Mouse (Mus musculus) midbrain, embryonic 12.5 days (tissue): ENCODE measurements around the gene Gpnmb. TPM values are rescaled to one million over a fixed set of nuclear protein-coding genes. Genes with fewer than 3 reads are reported as not detected.

Source experiments
- ATAC-seq: fragments of 200-750 bp; cut with Nextera tagmentation; 2 replicates; pipeline ENCODE4 v1.8.0; 2017; ENCODE audit warnings: low read depth, moderate TSS enrichment, moderate library complexity; ENCODE audit not compliant: low FRiP score
- H3K27ac ChIP-seq: fragments of 300-500 bp; sonication (generic); replicated peaks from 2 replicates; pipeline ENCODE4 v1.5.1; 2016; ENCODE audit warnings: mild to moderate bottlenecking
- H3K27me3 ChIP-seq: fragments of 300-500 bp; sonication (generic); 2 replicates; pipeline ENCODE4 v1.6.1; 2016; ENCODE audit warnings: mild to moderate bottlenecking
- H3K36me3 ChIP-seq: fragments of 300-500 bp; sonication (generic); 2 replicates; pipeline ENCODE4 v1.6.1; 2016
- H3K4me1 ChIP-seq: fragments of 300-500 bp; sonication (generic); 2 replicates; pipeline ENCODE4 v1.6.1; 2016
- H3K4me2 ChIP-seq: fragments of 300-500 bp; sonication (generic); replicated peaks from 2 replicates; pipeline ENCODE4 v1.6.1; 2016; ENCODE audit warnings: mild to moderate bottlenecking, moderate library complexity
- H3K4me3 ChIP-seq: fragments of 300-500 bp; sonication (generic); 2 replicates; pipeline ENCODE4 v1.5.1; 2016; ENCODE audit warnings: mild to moderate bottlenecking
- H3K9ac ChIP-seq: fragments of 300-500 bp; sonication (generic); replicated peaks from 2 replicates; pipeline ENCODE4 v1.6.1; 2016; ENCODE audit warnings: mild to moderate bottlenecking, moderate library complexity
- H3K9me3 ChIP-seq: fragments of 300-500 bp; sonication (generic); 2 replicates; pipeline ENCODE4 v1.6.1; 2016; ENCODE audit warnings: mild to moderate bottlenecking
- WGBS: fragments of 180-500 bp; shearing (Covaris S2); methylation state at CpG from one replicate; pipeline ENCODE4 v1.1.7; 2016; 5-methylcytosine and 5-hydroxymethylcytosine counted together
- polyA plus RNA-seq: library from polyadenylated mRNA; unstranded; fragments of >200 nt; fragmentation: Nextera tagmentation; extraction: Ambion mirVana; gene quantifications from 2 replicates; pipeline ENCODE4 v1.2.1, GENCODE M21; 2016

The Gpnmb gene
- polyA plus RNA-seq, 1 experiment from 2014 or later, result 0.20 TPM

GRCm38 (mm10) chr6:49106746-49107500 lies 70.6 kb downstream of the Gpnmb start:
- no peak overlapping the region for H3K4me2 ChIP-seq
- no peak for ATAC-seq
- H3K9ac ChIP-seq, result no peak overlapping the region
- H3K4me3 ChIP-seq, result no peak overlapping the region
- H3K27ac ChIP-seq, result no peak overlapping the region
- H3K27me3 ChIP-seq, result no peaks in the 10 kb centered on the region
- H3K4me1 ChIP-seq, result 0 out of 2 replicates have a peak, but pooled peaks cover 2% of the 10 kb centered on the region
- no peaks in the 10 kb centered on the region for H3K9me3 ChIP-seq
- H3K36me3 ChIP-seq, result peaks cover 76% of the 10 kb centered on the region
- WGBS, result 94% methylated on average over 15 of the region's 15 CpGs

GRCm38 (mm10) chr6:49109196-49109595 lies 72.8 kb downstream of the Gpnmb start:
- Histone ChIP-seq H3K9me3 (no peaks in the 10 kb centered on the region), H3K4me3 (no peak overlapping the region), H3K4me1 (0 out of 2 replicates have a peak, but pooled peaks cover 2% of the 10 kb centered on the region), H3K27ac (no peak overlapping the region), H3K27me3 (no peaks in the 10 kb centered on the region), H3K36me3 (peaks cover 60% of the 10 kb centered on the region), H3K9ac (no peak overlapping the region), H3K4me2 (no peak overlapping the region)
- 85% methylated on average over 2 of the region's 2 CpGs for WGBS
- no peak for ATAC-seq

DNA sequence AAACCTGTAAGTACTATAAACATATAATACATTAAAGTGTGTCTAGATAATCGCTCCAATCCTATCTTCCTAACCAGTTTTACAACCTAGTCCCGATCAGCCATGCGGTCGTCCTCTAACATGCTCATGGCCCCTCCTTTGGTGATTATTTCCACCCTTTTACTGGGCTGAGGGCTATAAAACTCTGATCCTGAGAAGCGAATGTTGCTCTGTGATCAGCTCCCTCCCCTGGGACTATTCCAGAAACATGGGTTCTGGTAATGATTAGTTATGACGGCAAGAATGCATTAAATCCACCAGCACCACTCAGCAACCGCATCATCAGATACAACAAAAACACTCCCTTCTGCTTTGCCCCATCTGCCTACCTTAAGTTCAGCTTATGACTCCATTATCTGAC lies 77.5 kb downstream of the Gpnmb start:
- Histone ChIP-seq H3K27ac (no peak overlapping the region), H3K36me3 (peaks cover 39% of the 10 kb centered on the region), H3K9me3 (no peaks in the 10 kb centered on the region), H3K4me3 (no peak overlapping the region), H3K9ac (no peak overlapping the region), H3K27me3 (no peaks in the 10 kb centered on the region), H3K4me2 (no peak overlapping the region), H3K4me1 (0 out of 2 replicates have a peak, but pooled peaks cover 2% of the 10 kb centered on the region)
- 92% methylated on average over 7 of the region's 7 CpGs for WGBS
- no peak for ATAC-seq

- H3K27me3 ChIP-seq, result no peaks in the 10 kb centered on the region
- ATAC-seq, result no peak
- no peak overlapping the region for H3K9ac ChIP-seq
- 97% methylated on average over 6 of the region's 6 CpGs for WGBS
- H3K4me1 ChIP-seq, result peaks cover 3% of the 10 kb centered on the region; the same call in 1 of the 2 replicates
- no peak overlapping the region for H3K4me2 ChIP-seq
- no peaks in the 10 kb centered on the region for H3K9me3 ChIP-seq
- H3K27ac ChIP-seq, result no peak overlapping the region
- no peak overlapping the region for H3K4me3 ChIP-seq
- H3K36me3 ChIP-seq, result peaks cover 33% of the 10 kb centered on the region
Observed at GRCm38 (mm10) chr6:49114457-49114856, 78.1 kb downstream of the Gpnmb start.

GRCm38 (mm10) chr6:49115550-49115949 lies 79.2 kb downstream of the Gpnmb start:
- peaks cover 34% of the 10 kb centered on the region for H3K36me3 ChIP-seq
- H3K9ac ChIP-seq, result no peak overlapping the region
- no peak for ATAC-seq
- H3K27ac ChIP-seq, result no peak overlapping the region
- no peaks in the 10 kb centered on the region for H3K9me3 ChIP-seq
- peaks cover 7% of the 10 kb centered on the region; the same call in 1 of the 2 replicates for H3K4me1 ChIP-seq
- no peak overlapping the region for H3K4me3 ChIP-seq
- H3K4me2 ChIP-seq, result no peak overlapping the region
- no peaks in the 10 kb centered on the region for H3K27me3 ChIP-seq
- 86% methylated on average over 5 of the region's 5 CpGs for WGBS

GRCm38 (mm10) chr6:49116241-49116640 lies 79.9 kb downstream of the Gpnmb start:
- Histone ChIP-seq H3K4me3 (no peak overlapping the region), H3K27ac (no peak overlapping the region), H3K9ac (0 out of 2 replicates have a peak overlapping the region, but pooled peaks have one; percentile 15), H3K4me1 (peaks cover 5% of the 10 kb centered on the region; the same call in 1 of the 2 replicates), H3K27me3 (no peaks in the 10 kb centered on the region), H3K9me3 (no peaks in the 10 kb centered on the region), H3K36me3 (peaks cover 38% of the 10 kb centered on the region), H3K4me2 (no peak overlapping the region)
- ATAC-seq, result no peak
- over 99% methylated on average over 8 of the region's 8 CpGs for WGBS

GRCm38 (mm10) chr6:49118446-49118845 lies 82.1 kb downstream of the Gpnmb start:
- Histone ChIP-seq H3K36me3 (peaks cover 48% of the 10 kb centered on the region), H3K9me3 (no peaks in the 10 kb centered on the region), H3K4me3 (no peak overlapping the region), H3K4me1 (peaks cover 5% of the 10 kb centered on the region; the same call in 1 of the 2 replicates), H3K27me3 (no peaks in the 10 kb centered on the region), H3K9ac (no peak overlapping the region), H3K27ac (no peak overlapping the region), H3K4me2 (no peak overlapping the region)
- 85% methylated on average over 8 of the region's 8 CpGs for WGBS
- ATAC-seq, result no peak

- Histone ChIP-seq H3K36me3 (peaks cover 43% of the 10 kb centered on the region), H3K4me2 (no peak overlapping the region), H3K4me3 (no peak overlapping the region), H3K9me3 (no peaks in the 10 kb centered on the region), H3K9ac (no peak overlapping the region), H3K27ac (no peak overlapping the region), H3K27me3 (no peaks in the 10 kb centered on the region), H3K4me1 (peaks cover 5% of the 10 kb centered on the region; the same call in 1 of the 2 replicates)
- no peak for ATAC-seq
- 79% methylated on average over 1 of the region's 1 CpGs for WGBS
Observed at GRCm38 (mm10) chr6:49119462-49120135, 83.3 kb downstream of the Gpnmb start.

DNA sequence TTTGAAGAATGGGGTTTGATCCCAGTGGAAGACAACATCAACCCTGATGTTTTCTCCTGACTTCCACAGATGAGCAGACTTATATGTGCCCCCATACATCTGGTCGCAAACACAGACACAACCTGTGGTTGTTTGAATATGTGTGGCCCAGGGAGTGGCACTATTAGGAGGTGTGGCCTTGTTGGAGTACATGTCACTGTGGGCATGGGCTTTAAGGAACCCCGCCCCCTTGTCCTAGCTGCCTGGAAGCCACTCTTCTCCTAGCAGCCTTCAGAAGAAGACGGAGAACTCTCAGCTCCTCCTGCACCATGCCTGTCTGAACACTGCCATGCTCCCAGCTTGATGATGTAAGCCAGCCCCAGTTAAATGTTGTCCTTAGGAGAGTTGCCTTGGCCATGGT lies 84.0 kb downstream of the Gpnmb start:
- no peaks in the 10 kb centered on the region for H3K27me3 ChIP-seq
- H3K4me1 ChIP-seq, result peaks cover 5% of the 10 kb centered on the region; the same call in 1 of the 2 replicates
- no peak overlapping the region for H3K9ac ChIP-seq
- H3K4me2 ChIP-seq, result no peak overlapping the region
- 93% methylated on average over 3 of the region's 3 CpGs for WGBS
- H3K9me3 ChIP-seq, result no peaks in the 10 kb centered on the region
- H3K36me3 ChIP-seq, result peaks cover 44% of the 10 kb centered on the region
- no peak for ATAC-seq
- no peak overlapping the region for H3K4me3 ChIP-seq
- no peak overlapping the region for H3K27ac ChIP-seq

Other genes starting within 250 kb of the Gpnmb start
- 18.5 and 18.6 TPM in 2 replicates for gene Tmem176a, start 195.6 kb upstream of the Gpnmb start, polyA plus RNA-seq
- 64.5 and 86.7 TPM in 2 replicates for gene Tmem176b, start 195.1 kb upstream of the Gpnmb start, polyA plus RNA-seq
- not detected in 2 replicates for gene Aoc1, start 163.7 kb upstream of the Gpnmb start, polyA plus RNA-seq
- gene 1600015I10Rik, start 106.7 kb upstream of the Gpnmb start, polyA plus RNA-seq, result not detected in 2 replicates
- not detected in 2 replicates for gene Doxl2, start 61.6 kb upstream of the Gpnmb start, polyA plus RNA-seq
- gene Svs1, start 49.7 kb upstream of the Gpnmb start, polyA plus RNA-seq, result not detected in 2 replicates
- 60.9 and 67.0 TPM in 2 replicates for gene Malsu1, start 37.2 kb downstream of the Gpnmb start, polyA plus RNA-seq
- 114 and 122 TPM in 2 replicates for gene Igf2bp3, start 178.4 kb downstream of the Gpnmb start, polyA plus RNA-seq
- gene Tra2a, start 227.5 kb downstream of the Gpnmb start, polyA plus RNA-seq, result 160 and 162 TPM in 2 replicates